Mouse (Mus musculus) intestine, embryonic 14.5 days (tissue): ENCODE data around the gene Ciz1. TPM values are rescaled to one million over a fixed set of nuclear protein-coding genes. Genes with fewer than 3 reads are reported as not detected.
A peak's percentile ranks its signal among the peaks of the same experiment; 100 is the strongest.

Experiments used
- ATAC-seq: fragments of 200-750 bp; cut with Nextera tagmentation; replicated peaks from 2 replicates; pipeline ENCODE4 v1.8.0; 2017; ENCODE audit warnings: low read depth, moderate number of reproducible peaks, moderate TSS enrichment, moderate library complexity; ENCODE audit not compliant: low FRiP score, low TSS enrichment
- DNase-seq: peaks from one replicate; pipeline ENCODE4 v3.0.0-alpha.2; 2018; ENCODE audit warnings: low spot score
- H3K27ac ChIP-seq: fragments of 300-500 bp; sonication (generic); 2 replicates; pipeline ENCODE4 v1.5.1; 2014; ENCODE audit warnings: low read depth, mild to moderate bottlenecking, control low read depth
- H3K27me3 ChIP-seq: fragments of 300-500 bp; sonication (generic); replicated peaks from 2 replicates; pipeline ENCODE4 v1.6.1; 2014; ENCODE audit warnings: low read length, control low read depth; ENCODE audit not compliant: control insufficient read depth, insufficient read depth
- H3K36me3 ChIP-seq: fragments of 300-500 bp; sonication (generic); 2 replicates; pipeline ENCODE4 v1.6.1; 2014; ENCODE audit warnings: low read length, control low read depth; ENCODE audit not compliant: control insufficient read depth, insufficient read depth
- H3K4me1 ChIP-seq: fragments of 300-500 bp; sonication (generic); replicated peaks from 2 replicates; pipeline ENCODE4 v1.6.1; 2014; ENCODE audit warnings: low read length, control low read depth, mixed read lengths; ENCODE audit not compliant: control insufficient read depth, insufficient read depth
- H3K4me2 ChIP-seq: fragments of 300-500 bp; sonication (generic); 2 replicates; pipeline ENCODE4 v1.6.1; 2014; ENCODE audit warnings: low read length
- H3K4me3 ChIP-seq: fragments of 300-500 bp; sonication (generic); 2 replicates; pipeline ENCODE4 v1.5.1; 2014; ENCODE audit warnings: low read depth, low read length, control low read depth, mixed read lengths
- H3K9ac ChIP-seq: fragments of 300-500 bp; sonication (generic); 2 replicates; pipeline ENCODE4 v1.6.1; 2014; ENCODE audit warnings: mild to moderate bottlenecking, low read length
- H3K9me3 ChIP-seq: fragments of 300-500 bp; sonication (generic); 2 replicates; pipeline ENCODE4 v1.6.1; 2016; ENCODE audit warnings: low read length, control low read depth; ENCODE audit not compliant: control insufficient read depth
- WGBS: fragments of 180-500 bp; shearing (Covaris S2); extraction: QIAGEN DNeasy Blood & Tissue Kit; methylation state at CpG from one replicate; pipeline ENCODE4 v1.1.7; 2014; 5-methylcytosine and 5-hydroxymethylcytosine counted together
- polyA plus RNA-seq: library from polyadenylated mRNA; unstranded; fragments of >200 nt; fragmentation: Nextera tagmentation; extraction: Ambion mirVana; gene quantifications from 2 replicates; pipeline ENCODE4 v1.2.1, GENCODE M21; 2014

The Ciz1 gene
- polyA plus RNA-seq, 1 experiment from 2014 or later: 48.4 TPM

DNA sequence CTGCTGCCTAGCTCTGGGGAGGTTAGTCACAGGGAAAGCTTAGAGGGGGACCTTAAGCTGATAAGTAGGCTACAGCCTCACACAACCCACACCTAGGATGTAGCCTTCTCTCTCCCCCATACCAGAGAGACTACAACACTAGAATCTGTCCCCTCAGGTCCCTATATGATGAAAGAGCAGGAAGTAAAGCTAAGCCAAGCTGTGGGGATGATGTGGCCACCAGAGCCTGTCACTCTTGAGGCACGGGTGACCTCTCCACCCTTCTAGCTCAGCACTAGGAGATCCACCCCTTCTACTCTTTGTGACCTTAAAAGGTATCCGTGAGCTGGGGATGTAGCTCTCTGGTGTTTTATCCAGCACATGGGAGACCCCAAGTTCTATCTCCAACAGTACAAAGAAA lies 37.0 kb downstream of the Ciz1 start:
- no peaks in the 10 kb centered on the region for H3K4me1 ChIP-seq
- no peaks in the 10 kb centered on the region for H3K9me3 ChIP-seq
- ATAC-seq (no peak), DNase-seq (no peak)
- WGBS: 81% methylated on average over 2 of the region's 2 CpGs
- H3K4me3 ChIP-seq: no peak overlapping the region
- no peaks in the 10 kb centered on the region for H3K27me3 ChIP-seq
- no peak overlapping the region for H3K9ac ChIP-seq
- no peak overlapping the region for H3K4me2 ChIP-seq
- H3K27ac ChIP-seq: no peak overlapping the region
- no peaks in the 10 kb centered on the region for H3K36me3 ChIP-seq

DNA sequence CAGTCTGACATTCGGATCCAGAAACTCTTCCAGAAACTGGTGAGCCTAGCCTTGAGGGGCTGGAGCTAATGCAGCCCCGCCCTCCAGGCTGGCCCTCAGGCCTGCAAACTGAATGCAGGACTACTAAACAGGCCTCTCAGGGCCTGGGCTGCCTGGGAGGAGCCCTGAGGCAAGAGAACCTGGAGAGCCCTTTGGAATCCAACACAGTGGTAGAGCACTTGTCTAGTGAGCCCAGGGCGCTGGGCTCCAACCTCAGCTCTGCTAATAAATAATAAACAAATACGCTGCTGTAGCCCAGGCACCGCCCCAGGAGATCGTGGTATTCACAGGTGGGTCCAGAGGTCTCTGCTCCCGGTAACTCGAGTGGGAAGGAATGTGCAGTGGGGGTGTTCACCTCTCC lies 38.7 kb downstream of the Ciz1 start:
- no peak overlapping the region for H3K4me2 ChIP-seq
- no peak overlapping the region for H3K9ac ChIP-seq
- H3K36me3 ChIP-seq: no peaks in the 10 kb centered on the region
- H3K27ac ChIP-seq: no peak overlapping the region
- no peak overlapping the region for H3K4me3 ChIP-seq
- no peaks in the 10 kb centered on the region; the same call in 1 of the 2 replicates for H3K4me1 ChIP-seq
- DNase-seq: no peak
- WGBS: 60% methylated on average over 8 of the region's 8 CpGs
- no peaks in the 10 kb centered on the region for H3K9me3 ChIP-seq
- no peaks in the 10 kb centered on the region for H3K27me3 ChIP-seq
- no peak for ATAC-seq

DNA sequence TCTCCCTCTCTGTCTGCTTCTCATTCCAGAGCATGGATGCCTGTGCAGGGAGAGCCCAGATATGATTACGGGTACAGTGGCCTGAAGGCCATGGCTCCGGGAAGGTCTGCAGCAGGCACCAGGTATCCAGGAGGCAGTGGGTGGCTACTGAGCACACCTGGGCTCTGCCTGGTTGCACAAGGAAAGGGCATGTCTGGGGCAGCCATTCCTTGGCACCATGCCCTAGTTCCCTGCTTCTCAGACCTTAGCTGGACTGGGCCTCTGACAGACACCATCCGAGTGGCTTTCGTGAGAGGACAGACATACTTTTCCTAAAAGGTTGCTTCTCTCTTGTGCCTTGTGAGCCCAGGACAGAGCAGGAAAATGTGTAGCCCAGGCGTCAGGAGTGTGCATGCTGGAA lies 39.9 kb downstream of the Ciz1 start:
- no peak overlapping the region for H3K27ac ChIP-seq
- no peak for DNase-seq
- 91% methylated on average over 5 of the region's 5 CpGs for WGBS
- peaks cover 4% of the 10 kb centered on the region for H3K4me1 ChIP-seq
- H3K9ac ChIP-seq: no peak overlapping the region
- H3K27me3 ChIP-seq: no peaks in the 10 kb centered on the region
- H3K36me3 ChIP-seq: no peaks in the 10 kb centered on the region
- no peaks in the 10 kb centered on the region for H3K9me3 ChIP-seq
- no peak for ATAC-seq
- H3K4me3 ChIP-seq: no peak overlapping the region
- no peak overlapping the region for H3K4me2 ChIP-seq

DNA sequence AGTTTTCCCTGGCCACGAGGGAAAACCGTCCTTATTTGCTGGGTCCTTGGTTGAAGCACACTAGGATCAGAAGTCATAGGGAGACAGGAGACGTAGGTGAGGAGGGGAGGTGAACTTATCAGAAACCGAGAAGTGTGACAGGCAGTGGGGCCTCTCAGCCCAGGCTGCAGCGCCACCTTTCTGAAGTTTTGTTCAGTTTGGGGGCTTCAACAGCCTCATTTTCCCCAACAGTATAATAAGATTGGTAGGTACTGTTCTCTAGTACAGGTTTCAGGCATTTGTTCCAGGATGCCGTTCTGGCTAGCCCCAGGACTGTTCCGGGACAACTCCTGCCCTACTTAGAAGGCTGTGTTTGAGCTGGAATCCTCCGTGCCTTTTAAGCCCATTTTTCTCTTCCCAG lies 42.8 kb downstream of the Ciz1 start:
- H3K27ac ChIP-seq: peak overlapping the region; percentile 95
- no peaks in the 10 kb centered on the region for H3K27me3 ChIP-seq
- peak overlapping the region; percentile 72 for H3K9ac ChIP-seq
- WGBS: 3% methylated on average over 8 of the region's 8 CpGs
- H3K4me2 ChIP-seq: peak overlapping the region; percentile 85
- H3K36me3 ChIP-seq: peaks cover under 1% of the 10 kb centered on the region; the same call in 1 of the 2 replicates
- peaks cover 9% of the 10 kb centered on the region for H3K4me1 ChIP-seq
- DNase-seq (peak; percentile 67), ATAC-seq (no peak)
- no peaks in the 10 kb centered on the region for H3K9me3 ChIP-seq
- H3K4me3 ChIP-seq: peak overlapping the region; percentile 97

DNA sequence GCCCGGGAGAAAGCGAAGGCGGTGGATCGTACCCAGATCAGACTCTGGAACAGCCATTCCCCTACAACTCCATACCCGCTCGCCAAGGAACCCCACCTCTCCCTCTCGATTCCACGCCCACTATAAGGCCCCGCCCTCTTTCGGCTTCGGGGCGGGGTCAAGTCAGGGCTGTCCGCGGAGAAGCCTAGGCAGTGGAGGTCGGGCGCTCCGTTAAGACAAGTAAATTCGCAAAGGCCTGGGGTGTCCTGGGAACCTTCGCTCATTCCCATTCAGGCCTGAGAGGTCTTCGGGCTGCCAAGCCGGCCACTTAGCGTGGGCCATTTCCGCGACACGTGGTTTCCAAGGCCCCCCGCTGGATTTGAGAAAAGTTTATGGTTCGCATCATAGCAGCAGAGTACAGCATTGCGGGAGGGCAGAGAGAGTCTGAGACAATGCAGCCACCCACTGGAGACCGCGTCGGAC lies 43.4 kb downstream of the Ciz1 start, which contains the start of gene Ptges2:
Gene Ptges2, plus strand, starts transcription at position 413 of the 462 bp plus-strand sequence.
- Histone ChIP-seq H3K36me3 (peaks cover 5% of the 10 kb centered on the region; the same call in 1 of the 2 replicates), H3K27me3 (no peaks in the 10 kb centered on the region), H3K9ac (peak within 1 kb of the TSS; percentile 72), H3K4me3 (peak within 1 kb of the TSS; percentile 97), H3K9me3 (no peaks in the 10 kb centered on the region), H3K4me1 (peaks cover 9% of the 10 kb centered on the region), H3K4me2 (peak within 1 kb of the TSS; percentile 85), H3K27ac (peak within 1 kb of the TSS; percentile 95)
- ATAC-seq (peak; percentile 90), DNase-seq (peak; percentile 99)
- WGBS: 1% methylated on average over 29 of the region's 31 CpGs

DNA sequence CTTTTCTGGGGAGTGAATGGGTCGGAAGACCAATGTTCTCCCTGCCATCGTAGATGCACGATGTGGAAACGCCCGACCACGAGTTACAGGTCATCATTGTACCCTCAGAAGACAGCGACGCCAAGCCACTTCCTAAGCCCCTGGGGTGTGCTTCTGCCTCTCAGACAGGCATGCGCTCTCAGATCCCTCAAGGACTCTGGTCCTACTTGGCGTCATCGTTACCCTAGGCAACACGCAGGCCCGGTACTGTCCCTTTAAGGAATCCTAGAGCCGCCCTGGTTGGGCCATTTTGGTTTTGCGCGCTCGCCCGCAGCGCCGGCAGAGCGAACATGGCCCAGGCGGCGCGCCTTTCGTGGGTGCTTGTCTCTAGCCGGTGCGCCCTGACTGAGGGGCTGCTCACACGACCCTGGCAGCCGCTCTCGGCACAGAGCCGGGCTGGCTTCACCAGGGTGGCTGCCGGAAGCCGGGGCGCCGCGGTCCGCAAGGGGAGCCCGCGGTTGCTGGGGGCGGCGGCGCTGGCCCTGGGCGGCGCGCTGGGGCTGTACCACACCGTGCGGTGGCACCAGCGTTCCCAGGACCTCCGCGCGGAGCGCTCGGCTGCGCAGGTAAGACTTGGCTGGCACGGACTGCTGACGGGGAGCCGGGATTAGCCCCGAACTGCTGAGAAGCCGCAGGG lies 44.0 kb downstream of the Ciz1 start:
- peak; percentile 94 for ATAC-seq
- H3K27ac ChIP-seq: peak overlapping the region; percentile 95
- under 1% methylated on average over 51 of the region's 59 CpGs for WGBS

DNA sequence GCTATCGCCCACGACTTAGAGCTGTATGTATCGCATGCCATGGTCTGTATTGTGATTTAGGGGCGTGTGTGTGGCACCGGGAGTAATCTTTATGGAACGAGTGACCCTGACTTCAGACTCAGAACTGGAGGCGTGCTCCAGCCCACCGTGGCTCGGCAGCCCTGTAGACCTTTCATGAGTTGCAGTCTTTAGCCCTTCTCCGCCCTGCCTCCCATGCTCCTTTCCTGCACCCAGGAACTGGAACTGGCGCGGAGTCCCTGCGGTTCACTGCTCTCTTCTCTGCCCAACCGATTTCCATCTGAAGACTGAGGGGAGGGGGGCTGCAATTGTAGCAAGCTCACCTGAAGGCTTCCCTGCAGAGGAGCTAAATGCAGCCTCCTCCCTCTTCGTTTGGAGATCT lies 44.6 kb downstream of the Ciz1 start:
- Histone ChIP-seq H3K27me3 (no peaks in the 10 kb centered on the region), H3K9me3 (no peaks in the 10 kb centered on the region), H3K4me2 (peak overlapping the region; percentile 85), H3K4me1 (peaks cover 9% of the 10 kb centered on the region), H3K4me3 (peak overlapping the region; percentile 97), H3K36me3 (peaks cover 12% of the 10 kb centered on the region; the same call in 1 of the 2 replicates), H3K9ac (peak overlapping the region; percentile 72), H3K27ac (0 out of 2 replicates have a peak overlapping the region, but pooled peaks have one; percentile 33)
- DNase-seq (no peak), ATAC-seq (0 out of 2 replicates have a peak, but pooled peaks have one; percentile 6)
- WGBS: 2% methylated on average over 15 of the region's 15 CpGs

More for the DNA sequence above, 44.0 kb downstream of the Ciz1 start:
- Histone ChIP-seq H3K4me2 (peak overlapping the region; percentile 85), H3K27me3 (no peaks in the 10 kb centered on the region), H3K4me3 (peak overlapping the region; percentile 97), H3K36me3 (peaks cover 10% of the 10 kb centered on the region; the same call in 1 of the 2 replicates), H3K9ac (peak overlapping the region; percentile 72), H3K4me1 (peaks cover 9% of the 10 kb centered on the region), H3K9me3 (no peaks in the 10 kb centered on the region)
- no peak for DNase-seq

DNA sequence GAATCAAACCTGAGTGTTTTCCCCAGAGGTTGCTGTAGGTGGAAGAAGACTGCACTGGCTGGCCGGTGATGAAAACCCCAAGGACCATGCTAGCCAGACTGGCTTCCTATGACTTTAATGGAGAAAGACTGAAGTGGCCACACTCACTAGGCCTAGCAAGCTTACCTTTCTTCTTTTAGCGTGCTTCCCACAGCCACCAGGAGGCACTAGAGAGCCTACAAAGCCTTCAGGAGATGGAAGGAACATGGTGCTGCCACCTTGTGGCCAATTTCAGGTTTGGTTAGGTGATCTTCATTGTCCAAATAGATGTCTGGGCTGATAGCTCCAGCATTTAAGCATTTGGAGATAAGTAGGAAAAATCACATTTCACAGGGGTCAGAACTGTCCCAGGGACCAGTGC lies 52.5 kb downstream of the Ciz1 start:
- H3K27ac ChIP-seq: no peak overlapping the region
- no peak overlapping the region for H3K4me2 ChIP-seq
- ATAC-seq: peak; percentile 24; the same call in 1 of the 2 replicates
- H3K36me3 ChIP-seq: peaks cover 26% of the 10 kb centered on the region
- H3K4me3 ChIP-seq: no peak overlapping the region
- WGBS: 25% methylated on average over 2 of the region's 2 CpGs
- no peaks in the 10 kb centered on the region for H3K4me1 ChIP-seq
- H3K9me3 ChIP-seq: no peaks in the 10 kb centered on the region
- no peaks in the 10 kb centered on the region for H3K27me3 ChIP-seq
- no peak overlapping the region for H3K9ac ChIP-seq
- DNase-seq: peak; percentile 98
